Mouse (Mus musculus): ENCODE results near the gene Pkd1. TPM values are rescaled to one million over a fixed set of nuclear protein-coding genes. Genes with fewer than 3 reads are reported as not detected.

The Pkd1 gene
- polyA plus RNA-seq, 1 experiment from 2014 or later = 11.9 TPM

DNA sequence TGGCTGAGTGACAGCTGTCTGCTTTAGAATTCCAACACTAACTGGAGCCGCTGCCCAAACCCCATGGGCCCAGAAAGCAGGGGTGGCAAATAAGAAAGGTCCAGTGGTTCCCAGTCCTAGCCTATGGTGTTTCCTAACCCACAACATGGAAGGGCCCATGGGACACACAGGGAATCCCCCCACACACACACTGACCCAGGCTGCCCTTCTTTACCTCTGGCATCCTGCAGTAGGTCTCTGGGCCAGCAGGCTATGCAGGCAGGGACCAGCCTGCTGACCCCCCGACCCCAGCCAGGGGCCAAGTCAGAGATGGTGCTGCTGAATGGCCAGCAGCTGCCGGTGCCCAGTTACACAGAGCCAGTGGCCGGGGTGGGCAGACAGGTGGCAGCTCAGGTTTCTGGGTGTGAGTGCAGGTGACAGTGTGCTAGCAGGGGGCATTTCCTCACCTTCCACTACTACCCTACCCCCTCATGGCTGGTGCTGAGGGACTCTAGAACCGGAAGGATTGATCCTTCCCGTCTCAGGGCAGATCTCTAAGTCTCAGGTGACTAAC lies 93.2 kb downstream of the Pkd1 start:
- Histone ChIP-seq H3K27me3 (no peaks in the 10 kb centered on the region), H3K9me3 (replicated peaks) (no peaks in the 10 kb centered on the region), H3K4me1 (no peaks in the 10 kb centered on the region), H3K9ac (no peak overlapping the region), H3K4me3 (no peak overlapping the region), H3K36me3 (ENCODE audit: poor library complexity, severe bottlenecking) (no peaks in the 10 kb centered on the region), H3K4me2 (no peak overlapping the region), H3K27ac (no peak overlapping the region)
- WGBS = 80% methylated on average over 6 of the region's 6 CpGs
- no peak for ATAC-seq

DNA sequence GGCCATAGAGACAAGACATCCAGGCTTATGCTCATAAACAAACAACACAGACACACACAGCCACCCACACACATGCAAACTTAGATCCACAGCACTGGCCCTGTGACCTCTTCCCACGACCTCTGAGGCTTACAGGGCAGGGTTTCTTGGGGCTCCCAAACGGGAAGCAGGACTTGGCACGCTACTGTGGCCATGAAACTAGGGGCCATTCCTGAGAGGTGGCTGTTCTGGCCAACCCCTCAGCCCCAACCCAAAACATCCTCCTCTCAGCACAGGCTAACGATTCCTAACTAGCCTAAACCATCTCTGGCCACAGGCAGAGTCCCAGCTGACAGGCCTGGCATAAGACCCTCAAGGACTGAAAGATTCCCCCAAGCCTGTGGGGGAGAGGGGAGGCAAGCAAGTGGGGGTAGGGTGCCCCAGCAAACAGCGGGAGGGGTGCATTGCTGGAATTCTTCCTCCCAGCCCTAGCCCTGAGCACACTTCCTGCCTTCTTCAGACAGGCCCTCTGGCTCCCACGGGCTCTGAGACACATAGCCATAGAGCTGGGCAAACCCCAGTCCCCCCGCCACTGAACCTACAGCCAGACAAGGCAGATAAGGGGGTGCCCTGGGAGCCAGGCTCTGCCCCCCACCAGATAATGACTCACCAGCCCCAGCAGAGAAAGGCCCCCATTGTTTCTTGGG lies 94.5 kb downstream of the Pkd1 start:
- H3K36me3 ChIP-seq (ENCODE audit: poor library complexity, severe bottlenecking) = no peaks in the 10 kb centered on the region
- H3K9me3 ChIP-seq (replicated peaks) = no peaks in the 10 kb centered on the region
- no peak overlapping the region for H3K4me3 ChIP-seq
- no peaks in the 10 kb centered on the region for H3K4me1 ChIP-seq
- H3K27ac ChIP-seq = no peak overlapping the region
- peaks cover 10% of the 10 kb centered on the region; the same call in 1 of the 2 replicates for H3K27me3 ChIP-seq
- H3K4me2 ChIP-seq = no peak overlapping the region
- 55% methylated on average over 7 of the region's 7 CpGs for WGBS
- no peak for ATAC-seq
- H3K9ac ChIP-seq = no peak overlapping the region; the same call in 1 of the 2 replicates

DNA sequence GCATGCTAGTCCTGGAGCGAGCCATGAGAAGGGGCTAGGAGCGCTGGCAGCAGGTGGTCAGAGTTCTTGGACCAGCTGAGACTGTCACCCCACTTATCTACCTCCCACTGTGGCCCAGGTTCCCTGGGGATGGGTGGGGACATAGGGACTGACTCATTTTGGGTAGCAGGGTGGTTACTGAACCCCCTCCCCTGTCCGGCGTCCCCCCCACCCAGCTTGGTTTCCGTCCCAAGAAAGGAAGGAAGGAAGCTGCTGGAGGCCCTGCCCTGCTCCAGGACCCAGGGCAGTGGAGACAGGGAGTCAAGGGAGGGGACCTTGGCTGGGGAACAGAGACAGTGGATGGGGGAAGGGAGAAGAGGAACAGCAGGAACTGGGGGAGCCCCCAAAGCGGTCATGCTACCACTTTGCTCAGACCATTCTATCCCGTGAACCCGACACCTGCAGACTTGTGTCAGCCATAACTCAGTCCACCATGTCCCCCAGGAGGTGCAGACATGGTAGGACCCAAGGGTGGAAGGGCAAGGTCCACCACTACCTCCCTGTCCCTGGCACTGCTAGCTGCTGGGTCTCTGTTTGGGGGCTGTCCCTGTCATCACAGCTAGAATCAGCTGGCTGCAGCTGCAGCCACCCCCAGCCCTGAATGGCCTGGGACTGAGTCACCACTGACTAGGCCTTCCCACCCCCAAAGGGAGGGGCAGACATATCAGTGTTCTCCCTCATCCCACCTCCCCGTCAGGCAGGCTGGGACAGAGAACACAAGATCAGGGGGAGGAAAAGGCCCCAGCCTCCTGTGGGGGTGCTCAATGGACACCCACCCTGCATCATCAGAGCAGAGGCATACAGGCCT lies 95.5 kb downstream of the Pkd1 start:
- H3K4me3 ChIP-seq = no peak overlapping the region
- 83% methylated on average over 9 of the region's 9 CpGs for WGBS
- peaks cover 19% of the 10 kb centered on the region for H3K27me3 ChIP-seq
- no peak for ATAC-seq
- H3K9ac ChIP-seq = no peak overlapping the region; the same call in 1 of the 2 replicates
- H3K27ac ChIP-seq = no peak overlapping the region
- no peaks in the 10 kb centered on the region for H3K9me3 ChIP-seq (replicated peaks)
- no peaks in the 10 kb centered on the region for H3K36me3 ChIP-seq (ENCODE audit: poor library complexity, severe bottlenecking)
- H3K4me2 ChIP-seq = no peak overlapping the region
- peaks cover 9% of the 10 kb centered on the region for H3K4me1 ChIP-seq

DNA sequence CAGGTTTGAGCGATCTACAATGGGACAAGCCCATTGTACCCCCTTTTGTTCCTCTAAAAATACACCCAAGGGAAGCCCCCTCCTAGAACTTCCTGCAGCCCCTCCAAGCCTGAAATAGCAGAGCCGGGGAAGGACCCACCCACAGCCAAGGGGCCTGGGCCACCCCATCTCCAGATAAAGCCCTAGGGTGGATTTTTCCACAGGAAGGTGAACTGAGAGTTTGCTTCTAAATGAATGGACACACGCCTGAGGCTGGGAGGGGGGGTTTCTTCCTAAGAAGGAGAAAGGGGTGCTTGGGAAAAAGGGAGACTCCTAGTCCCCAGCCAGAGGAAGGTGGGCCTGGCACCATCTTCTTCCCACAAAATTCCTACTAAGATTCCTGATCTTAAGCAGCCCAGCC lies 96.3 kb downstream of the Pkd1 start:
- ATAC-seq = no peak
- Histone ChIP-seq H3K9me3 (replicated peaks) (no peaks in the 10 kb centered on the region), H3K27me3 (peaks cover 27% of the 10 kb centered on the region), H3K9ac (no peak overlapping the region), H3K4me2 (no peak overlapping the region), H3K4me3 (no peak overlapping the region), H3K27ac (no peak overlapping the region), H3K4me1 (peaks cover 13% of the 10 kb centered on the region), H3K36me3 (ENCODE audit: poor library complexity, severe bottlenecking) (no peaks in the 10 kb centered on the region)
- 85% methylated on average over 3 of the region's 3 CpGs for WGBS

Small RNA genes lying within 50 kb of the gene (microRNA-seq; reads per million reads assigned to microRNA genes)
- gene Gm24589 = not detected

Other genes with a start within 250 kb of the Pkd1 start
- gene Abca17, start 198.8 kb upstream of the Pkd1 start, polyA plus RNA-seq (2015; fragmentation: Nextera tagmentation; extraction: Ambion mirVana) = 0.06 TPM in 1 of 2 replicates, not detected in the other
- gene Abca3, start 197.9 kb upstream of the Pkd1 start, polyA plus RNA-seq (2015; fragmentation: Nextera tagmentation; extraction: Ambion mirVana) = 14.7 and 16.4 TPM in 2 replicates
- gene Rnps1, start 135.3 kb upstream of the Pkd1 start, polyA plus RNA-seq (2015; fragmentation: Nextera tagmentation; extraction: Ambion mirVana) = 367 and 402 TPM in 2 replicates
- gene Eci1, start 123.2 kb upstream of the Pkd1 start, polyA plus RNA-seq (2015; fragmentation: Nextera tagmentation; extraction: Ambion mirVana) = 59.6 and 62.5 TPM in 2 replicates
- 4.4 and 4.7 TPM in 2 replicates for gene Dnase1l2, start 106.7 kb upstream of the Pkd1 start, polyA plus RNA-seq (2015; fragmentation: Nextera tagmentation; extraction: Ambion mirVana)
- 38.8 and 39.8 TPM in 2 replicates for gene E4f1, start 79.5 kb upstream of the Pkd1 start, polyA plus RNA-seq (2015; fragmentation: Nextera tagmentation; extraction: Ambion mirVana)
- 52.3 and 56.7 TPM in 2 replicates for gene Pgp, start 79.4 kb upstream of the Pkd1 start, polyA plus RNA-seq (2015; fragmentation: Nextera tagmentation; extraction: Ambion mirVana)
- 0.26 TPM in 1 of 2 replicates, not detected in the other for gene Bricd5, start 76.0 kb upstream of the Pkd1 start, polyA plus RNA-seq (2015; fragmentation: Nextera tagmentation; extraction: Ambion mirVana)
- 33.9 and 39.1 TPM in 2 replicates for gene Mlst8, start 70.8 kb upstream of the Pkd1 start, polyA plus RNA-seq (2015; fragmentation: Nextera tagmentation; extraction: Ambion mirVana)
- 15.0 and 16.7 TPM in 2 replicates for gene Caskin1, start 61.2 kb upstream of the Pkd1 start, polyA plus RNA-seq (2015; fragmentation: Nextera tagmentation; extraction: Ambion mirVana)
- 97.1 and 109 TPM in 2 replicates for gene Traf7, start 21.9 kb upstream of the Pkd1 start, polyA plus RNA-seq (2015; fragmentation: Nextera tagmentation; extraction: Ambion mirVana)
- 3.7 and 4.1 TPM in 2 replicates for gene Rab26, start 15.6 kb upstream of the Pkd1 start, polyA plus RNA-seq (2015; fragmentation: Nextera tagmentation; extraction: Ambion mirVana)
- gene Tsc2, start 82.8 kb downstream of the Pkd1 start, polyA plus RNA-seq (2015; fragmentation: Nextera tagmentation; extraction: Ambion mirVana) = 60.5 and 75.1 TPM in 2 replicates
- gene Nthl1, start 82.8 kb downstream of the Pkd1 start, polyA plus RNA-seq (2015; fragmentation: Nextera tagmentation; extraction: Ambion mirVana) = 13.8 and 15.3 TPM in 2 replicates
- gene Slc9a3r2, start 100.5 kb downstream of the Pkd1 start, polyA plus RNA-seq (2015; fragmentation: Nextera tagmentation; extraction: Ambion mirVana) = 15.0 and 16.0 TPM in 2 replicates
- not detected in 2 replicates for gene Npw, start 108.6 kb downstream of the Pkd1 start, polyA plus RNA-seq (2015; fragmentation: Nextera tagmentation; extraction: Ambion mirVana)
- 14.9 and 16.2 TPM in 2 replicates for gene Zfp598, start 119.9 kb downstream of the Pkd1 start, polyA plus RNA-seq (2015; fragmentation: Nextera tagmentation; extraction: Ambion mirVana)
- gene Syngr3, start 140.1 kb downstream of the Pkd1 start, polyA plus RNA-seq (2015; fragmentation: Nextera tagmentation; extraction: Ambion mirVana) = 61.0 and 68.7 TPM in 2 replicates
- gene Gfer, start 146.3 kb downstream of the Pkd1 start, polyA plus RNA-seq (2015; fragmentation: Nextera tagmentation; extraction: Ambion mirVana) = 40.7 and 42.5 TPM in 2 replicates
- gene Noxo1, start 146.4 kb downstream of the Pkd1 start, polyA plus RNA-seq (2015; fragmentation: Nextera tagmentation; extraction: Ambion mirVana) = 1.3 TPM in 2 replicates
- 86.9 and 107 TPM in 2 replicates for gene Tbl3, start 157.8 kb downstream of the Pkd1 start, polyA plus RNA-seq (2015; fragmentation: Nextera tagmentation; extraction: Ambion mirVana)
- 0.18 TPM in 1 of 2 replicates, not detected in the other for gene Rnf151, start 168.2 kb downstream of the Pkd1 start, polyA plus RNA-seq (2015; fragmentation: Nextera tagmentation; extraction: Ambion mirVana)
- gene Rps2, start 168.3 kb downstream of the Pkd1 start, polyA plus RNA-seq (2015; fragmentation: Nextera tagmentation; extraction: Ambion mirVana) = 992 and 1,023 TPM in 2 replicates
- gene Ndufb10, start 174.6 kb downstream of the Pkd1 start, polyA plus RNA-seq (2015; fragmentation: Nextera tagmentation; extraction: Ambion mirVana) = 232 and 253 TPM in 2 replicates
- not detected in 2 replicates for gene Rpl3l, start 178.0 kb downstream of the Pkd1 start, polyA plus RNA-seq (2015; fragmentation: Nextera tagmentation; extraction: Ambion mirVana)
- 18.8 and 22.1 TPM in 2 replicates for gene Msrb1, start 186.8 kb downstream of the Pkd1 start, polyA plus RNA-seq (2015; fragmentation: Nextera tagmentation; extraction: Ambion mirVana)
- gene Hs3st6, start 203.2 kb downstream of the Pkd1 start, polyA plus RNA-seq (2015; fragmentation: Nextera tagmentation; extraction: Ambion mirVana) = 0.15 and 0.17 TPM in 2 replicates